ENCODE assay signal across 8 mouse cellular contexts in the genomic region with DNA sequence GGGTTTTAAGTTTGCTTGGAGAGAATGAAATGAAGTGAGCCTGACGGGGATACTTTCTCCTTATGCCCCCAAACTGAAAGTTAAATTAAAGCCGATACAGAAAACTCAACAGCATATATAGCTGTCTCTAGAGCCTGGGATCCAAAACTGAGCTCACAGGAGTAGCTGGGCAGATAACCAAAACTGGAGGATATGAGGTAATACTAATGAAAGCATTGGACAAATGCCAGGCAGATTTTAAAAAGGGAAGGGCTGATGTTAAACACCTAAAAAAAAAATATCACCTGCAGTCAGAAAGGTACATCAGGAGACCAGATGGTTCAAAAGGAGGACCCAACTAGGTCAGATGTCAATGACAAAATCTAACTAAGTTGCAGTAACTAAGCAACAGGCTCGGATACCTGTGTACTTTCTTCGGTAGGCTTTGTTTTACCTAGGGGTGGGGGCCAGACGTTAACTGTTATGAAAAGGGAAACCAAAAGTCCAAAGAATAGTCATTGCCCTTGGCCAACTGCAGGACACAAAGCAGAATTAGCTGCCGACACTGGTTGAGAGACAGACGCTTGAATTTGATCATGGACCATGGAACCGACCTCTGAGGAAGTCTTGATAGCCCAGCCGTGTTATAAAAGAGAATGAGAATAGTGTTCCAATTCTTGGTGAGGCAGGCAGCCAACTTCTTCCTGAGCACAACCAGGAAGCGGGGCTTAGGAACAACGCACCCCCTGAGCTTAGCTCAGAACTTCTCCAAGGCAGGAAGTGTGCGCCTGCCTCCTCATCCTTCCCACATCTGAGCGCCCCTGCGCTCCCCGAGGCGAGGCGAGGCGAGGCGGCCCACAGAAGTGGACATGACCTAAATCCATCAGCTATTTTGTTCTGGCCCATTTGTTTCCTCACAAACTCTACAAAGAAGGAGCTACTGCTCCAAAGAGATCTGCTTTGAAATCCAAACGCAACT. TPM values are rescaled to one million over a fixed set of nuclear protein-coding genes. Genes with fewer than 3 reads are reported as not detected.
DNase-seq lines count a peak whose midpoint lies in the region; ATAC-seq and TF ChIP-seq lines count a peak whose summit lies in the region.
"Had no signal": no experiment of that assay in that cellular context is flagged by ENCODE, and none has a peak within 500 bp of the region (broad histone marks: within the 10 kb centered on the region; RNA-seq: fewer than 3 reads in every experiment).

No protein-coding gene starts in this region.

- TF ChIP-seq EP300 in heart, postnatal 0 days (IDR thresholded peaks at IDR 0.05; ENCODE audit: low read depth), result no peak

- DNase-seq in kidney, adult 18-20 months, result no peak
- DNase-seq in brain, embryonic 14.5 days (ENCODE audit: low read depth), result peak; percentile 31
- no peak for DNase-seq in heart, postnatal 0 days (ENCODE audit: low spot score)
- DNase-seq in lung, postnatal 14 days, result peak; percentile 12
- no peak for DNase-seq in ovary, postnatal 14 days (ENCODE audit: low spot score)
- DNase-seq in urinary bladder, postnatal 4 days (ENCODE audit: low spot score in 2 of 2), result no peak
- DNase-seq: gastrocnemius, postnatal 14 days had no signal

- H3K4me1 ChIP-seq in kidney, embryonic 16.5 days (ENCODE audit: insufficient read depth, low read length), result peaks cover 15% of the 10 kb centered on the region
- peaks cover 7% of the 10 kb centered on the region for H3K4me1 ChIP-seq in heart, postnatal 0 days (ENCODE audit: control insufficient read depth, insufficient read depth)

- WGBS in kidney, embryonic 16.5 days, result 52% methylated on average over 20 of the region's 20 CpGs
- 55% methylated on average over 20 of the region's 20 CpGs for WGBS in heart, postnatal 0 days

- no peak overlapping the region for H3K27ac ChIP-seq in kidney, embryonic 16.5 days (ENCODE audit: low read length)
- peak overlapping the region; percentile 16; the same call in 1 of the 2 replicates for H3K27ac ChIP-seq in heart, postnatal 0 days (ENCODE audit: low read depth)

- no peak for ATAC-seq in kidney, embryonic 16.5 days (ENCODE audit: low FRiP score, low TSS enrichment)
- no peak for ATAC-seq in heart, postnatal 0 days (ENCODE audit: insufficient read depth, low read depth)

- no peaks in the 10 kb centered on the region for H3K9me3 ChIP-seq in kidney, embryonic 16.5 days (ENCODE audit: low read length)
- no peaks in the 10 kb centered on the region for H3K9me3 ChIP-seq in heart, postnatal 0 days (replicated peaks; ENCODE audit: control insufficient read depth, low read length)

- no peak for TF ChIP-seq CTCF in brain, embryonic 14.5 days (IDR thresholded peaks at IDR 0.05; ENCODE audit: borderline replicate concordance, extremely low read depth, insufficient read depth, insufficient read length)
- no peak for TF ChIP-seq CTCF in heart, postnatal 0 days (IDR thresholded peaks at IDR 0.05; ENCODE audit: low read depth)

- H3K36me3 ChIP-seq in kidney, embryonic 16.5 days (ENCODE audit: insufficient read depth, low read length), result no peaks in the 10 kb centered on the region
- H3K36me3 ChIP-seq in heart, postnatal 0 days (replicated peaks; ENCODE audit: control insufficient read depth, insufficient read depth, low read length), result no peaks in the 10 kb centered on the region

- 0 out of 2 replicates have a peak overlapping the region, but pooled peaks have one; percentile 10 for H3K4me2 ChIP-seq in kidney, embryonic 16.5 days (replicated peaks; ENCODE audit: low read depth, low read length)
- peak overlapping the region; percentile 45 for H3K4me2 ChIP-seq in heart, postnatal 0 days (ENCODE audit: low read depth, low read length)

- H3K4me3 ChIP-seq in kidney, embryonic 16.5 days (ENCODE audit: low read length), result no peak overlapping the region
- no peak overlapping the region for H3K4me3 ChIP-seq in heart, postnatal 0 days (ENCODE audit: low read depth, low read length)

- TF ChIP-seq POLR2A in brain, embryonic 14.5 days (IDR thresholded peaks at IDR 0.05; ENCODE audit: borderline replicate concordance, extremely low read depth, insufficient read depth, insufficient read length, poor library complexity, severe bottlenecking), result no peak

- H3K27me3 ChIP-seq in kidney, embryonic 16.5 days (ENCODE audit: insufficient read depth, low read length), result peaks cover 38% of the 10 kb centered on the region
- peaks cover 37% of the 10 kb centered on the region for H3K27me3 ChIP-seq in heart, postnatal 0 days (ENCODE audit: control insufficient read depth, insufficient read depth, low read length)

- H3K9ac ChIP-seq in kidney, embryonic 16.5 days (replicated peaks; ENCODE audit: low read length), result no peak overlapping the region
- H3K9ac ChIP-seq in heart, postnatal 0 days (replicated peaks; ENCODE audit: low read depth, low read length), result no peak overlapping the region

RNA-seq across cellular contexts. Expression of gene Tmem56, which starts 24.1 kb away (rescaled TPM):
- polyA plus RNA-seq in kidney, embryonic 16.5 days (2015; fragmentation: Nextera tagmentation; extraction: Ambion mirVana), result 1.5 and 1.6 TPM in 2 replicates
- 2.3 and 2.5 TPM in 2 replicates for polyA plus RNA-seq in brain, embryonic 14.5 days (2012; rRNA removed)
- total RNA-seq in heart, postnatal 0 days (2014; rRNA removed; ENCODE audit: low replicate concordance), result 0.73 and 4.4 TPM in 2 replicates
- 0.36 and 0.48 TPM in 2 replicates for polyA plus RNA-seq in heart, postnatal 0 days (2015; fragmentation: Nextera tagmentation; extraction: Ambion mirVana)

RNA-seq across cellular contexts. Expression of gene Alg14, which starts 32.8 kb away (rescaled TPM):
- 42.0 and 43.5 TPM in 2 replicates for polyA plus RNA-seq in kidney, embryonic 16.5 days (2015; fragmentation: Nextera tagmentation; extraction: Ambion mirVana)
- 16.0 and 16.9 TPM in 2 replicates for polyA plus RNA-seq in brain, embryonic 14.5 days (2012; rRNA removed)
- total RNA-seq in heart, postnatal 0 days (2014; rRNA removed; ENCODE audit: low replicate concordance), result 27.3 and 27.6 TPM in 2 replicates
- 27.1 and 30.8 TPM in 2 replicates for polyA plus RNA-seq in heart, postnatal 0 days (2015; fragmentation: Nextera tagmentation; extraction: Ambion mirVana)

Comparison
In these comparisons a context has a peak if more than half of its experiments do, and no peak if none do; other contexts are left out.
1. DNase-seq: peak in brain, embryonic 14.5 days (single experiment) and lung, postnatal 14 days (single experiment); none in kidney, adult 18-20 months (single experiment), heart, postnatal 0 days (single experiment), ovary, postnatal 14 days (single experiment) and urinary bladder, postnatal 4 days (0 of 2).